Mouse (Mus musculus) gastrocnemius, postnatal 10 days (tissue): ENCODE results near the gene Uhmk1. TPM values are rescaled to one million over a fixed set of nuclear protein-coding genes. Genes with fewer than 3 reads are reported as not detected.

Source experiments
- total RNA-seq, 2 experiments: library from RNA; stranded (reverse); gene quantifications; 2 replicates each; pipeline ENCODE4 v1.2.3; 2021

Gene Uhmk1
- total RNA-seq, 2 experiments from 2014 or later, result 12.2 to 13.4 TPM

Other genes with a start within 250 kb of the Uhmk1 start
- 1 to 10 TPM; 3.3 to 3.8 TPM for gene Hsd17b7, start 246.2 kb downstream of the Uhmk1 start, total RNA-seq
- 10 to 100 TPM; 43.9 to 49.8 TPM for gene Ddr2, start 104.6 kb downstream of the Uhmk1 start, total RNA-seq
- gene Uap1, start 40.4 kb downstream of the Uhmk1 start, total RNA-seq, result 10 to 100 TPM; 32.5 to 34.6 TPM
- gene Sh2d1b2, start 17.4 kb upstream of the Uhmk1 start, total RNA-seq, result not detected
- not detected for gene Sh2d1b1, start 61.9 kb upstream of the Uhmk1 start, total RNA-seq
- 1 to 10 TPM; 1.0 to 1.2 TPM for gene Gm7694, start 90.9 kb upstream of the Uhmk1 start, total RNA-seq
- not detected for gene Spata46, start 93.4 kb upstream of the Uhmk1 start, total RNA-seq